Mouse (Mus musculus) C2C12 (cell line): Measurements from ENCODE around the gene Csf3.

ENCODE experiments used
- CTCF ChIP-seq: IDR thresholded peaks from one replicate; pipeline ENCODE4 v1.5.1; 2011; ENCODE audit not compliant: control insufficient read depth, insufficient read depth, insufficient read length
- MAX ChIP-seq: IDR thresholded peaks from one replicate; pipeline ENCODE4 v1.6.1; 2011; ENCODE audit warnings: mild to moderate bottlenecking, control low read depth

DNA sequence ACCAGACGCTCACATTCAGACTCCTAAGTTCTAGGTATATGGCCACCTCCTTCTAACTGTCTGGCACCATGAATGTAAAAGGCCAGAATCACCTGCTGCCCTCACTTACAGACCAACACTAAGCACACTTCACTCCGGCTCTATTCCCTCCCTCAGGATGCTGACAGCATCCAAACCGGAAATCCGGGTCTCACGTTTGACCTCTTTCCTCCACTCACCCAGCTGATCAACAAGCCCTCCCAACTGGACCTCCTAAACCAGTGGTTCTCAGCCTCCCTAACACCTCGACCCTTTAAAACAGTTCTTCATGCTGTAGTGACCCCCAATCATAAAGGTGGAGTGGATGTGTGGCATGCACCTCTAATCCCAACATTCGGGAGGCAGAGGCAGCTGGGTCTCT, 22.0 kb downstream of the Csf3 start:
- TF ChIP-seq CTCF, result no peak
- no peak for TF ChIP-seq MAX
